Mouse (Mus musculus): ENCODE results near the gene Vat1l.

DNA sequence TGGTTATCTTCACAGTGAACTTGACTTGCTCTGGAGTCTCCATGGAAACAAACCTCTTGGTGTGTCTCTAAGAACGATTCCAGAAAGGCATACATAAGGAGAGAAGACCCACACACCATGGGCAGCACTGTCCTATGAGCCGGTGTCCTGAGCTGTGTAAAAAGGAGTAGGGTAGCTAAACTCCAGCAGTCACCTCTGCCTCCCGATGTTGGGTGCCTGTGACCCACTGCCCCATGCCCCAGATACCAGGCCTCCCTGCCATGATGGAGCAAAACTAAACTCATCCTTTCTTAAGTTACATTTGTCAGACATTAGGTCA, 90.3 kb downstream of the Vat1l start:
- TF ChIP-seq CTCF (conservative IDR thresholded peaks at IDR 0.05; ENCODE audit: low read length) = no peak
- no peak for TF ChIP-seq NANOG (IDR thresholded peaks at IDR 0.05; ENCODE audit: borderline replicate concordance, low read length)
